Mouse (Mus musculus) stomach, embryonic 16.5 days (tissue): ENCODE results near the gene Gmip. TPM values are rescaled to one million over a fixed set of nuclear protein-coding genes. Genes with fewer than 3 reads are reported as not detected.
A peak's percentile ranks its signal among the peaks of the same experiment; 100 is the strongest.

Experiments used
- ATAC-seq: fragments of 200-750 bp; cut with Nextera tagmentation; 2 replicates; pipeline ENCODE4 v1.8.0; 2017; ENCODE audit warnings: moderate number of reproducible peaks, moderate TSS enrichment; ENCODE audit not compliant: insufficient read depth, low FRiP score
- H3K27ac ChIP-seq: fragments of 300-500 bp; sonication (generic); 2 replicates; pipeline ENCODE4 v1.5.1; 2014; ENCODE audit warnings: low read length
- H3K27me3 ChIP-seq: fragments of 300-500 bp; sonication (generic); 2 replicates; pipeline ENCODE4 v1.6.1; 2014; ENCODE audit warnings: low read length, control low read depth, mixed read lengths; ENCODE audit not compliant: control insufficient read depth, insufficient read depth
- H3K36me3 ChIP-seq: fragments of 300-500 bp; sonication (generic); 2 replicates; pipeline ENCODE4 v1.6.1; 2014; ENCODE audit warnings: low read length; ENCODE audit not compliant: control insufficient read depth, insufficient read depth
- H3K4me1 ChIP-seq: fragments of 300-500 bp; sonication (generic); 2 replicates; pipeline ENCODE4 v1.6.1; 2014; ENCODE audit warnings: low read length, control low read depth, mixed read lengths; ENCODE audit not compliant: control insufficient read depth, insufficient read depth
- H3K4me2 ChIP-seq: fragments of 300-500 bp; sonication (generic); 2 replicates; pipeline ENCODE4 v1.6.1; 2014; ENCODE audit warnings: low read depth, low read length, mixed read lengths
- H3K4me3 ChIP-seq: fragments of 300-500 bp; sonication (generic); replicated peaks from 2 replicates; pipeline ENCODE4 v1.5.1; 2014; ENCODE audit warnings: mild to moderate bottlenecking, low read length
- H3K9ac ChIP-seq: fragments of 300-500 bp; sonication (generic); 2 replicates; pipeline ENCODE4 v1.6.1; 2014; ENCODE audit warnings: low read length
- H3K9me3 ChIP-seq: fragments of 300-500 bp; sonication (generic); replicated peaks from 2 replicates; pipeline ENCODE4 v1.6.1; 2016; ENCODE audit warnings: low read length, control low read depth; ENCODE audit not compliant: control insufficient read depth
- WGBS: fragments of 180-500 bp; shearing (Covaris S2); extraction: QIAGEN DNeasy Blood & Tissue Kit; methylation state at CpG from one replicate; pipeline ENCODE4 v1.1.7; 2014; 5-methylcytosine and 5-hydroxymethylcytosine counted together
- polyA plus RNA-seq: library from polyadenylated mRNA; unstranded; fragments of >200 nt; fragmentation: Nextera tagmentation; extraction: Ambion mirVana; gene quantifications from 2 replicates; pipeline ENCODE4 v1.2.1, GENCODE M21; 2015

The Gmip gene
- polyA plus RNA-seq, 1 experiment from 2014 or later = 10.0 TPM

DNA sequence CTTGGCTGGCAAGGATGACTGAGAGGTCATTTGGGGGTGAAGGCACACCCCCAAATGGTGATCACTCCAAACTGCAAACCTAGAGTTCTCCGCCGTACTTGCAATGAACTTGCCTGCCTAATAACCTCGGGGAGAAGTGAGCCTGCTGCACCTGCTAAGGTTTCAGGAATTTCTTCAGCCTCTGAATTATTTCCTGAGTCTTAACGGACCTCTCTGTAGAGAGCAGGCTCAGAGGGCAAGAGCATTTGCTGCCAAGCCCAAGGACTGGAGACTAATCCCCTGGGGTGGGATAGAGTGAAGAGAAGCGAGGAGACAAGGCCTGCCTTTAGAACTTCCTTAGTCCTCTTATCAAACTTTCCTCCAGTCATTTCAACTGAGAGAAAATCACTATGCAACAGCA, 18.7 kb upstream of the Gmip start:
- WGBS = 63% methylated on average over 5 of the region's 5 CpGs
- no peak overlapping the region for H3K27ac ChIP-seq
- H3K36me3 ChIP-seq = no peaks in the 10 kb centered on the region
- ATAC-seq = no peak
- H3K9ac ChIP-seq = peak overlapping the region; percentile 98; the same call in 1 of the 2 replicates
- H3K27me3 ChIP-seq = no peaks in the 10 kb centered on the region
- H3K9me3 ChIP-seq = no peaks in the 10 kb centered on the region
- peak overlapping the region; percentile 71 for H3K4me2 ChIP-seq
- H3K4me3 ChIP-seq = no peak overlapping the region
- peaks cover 15% of the 10 kb centered on the region for H3K4me1 ChIP-seq

DNA sequence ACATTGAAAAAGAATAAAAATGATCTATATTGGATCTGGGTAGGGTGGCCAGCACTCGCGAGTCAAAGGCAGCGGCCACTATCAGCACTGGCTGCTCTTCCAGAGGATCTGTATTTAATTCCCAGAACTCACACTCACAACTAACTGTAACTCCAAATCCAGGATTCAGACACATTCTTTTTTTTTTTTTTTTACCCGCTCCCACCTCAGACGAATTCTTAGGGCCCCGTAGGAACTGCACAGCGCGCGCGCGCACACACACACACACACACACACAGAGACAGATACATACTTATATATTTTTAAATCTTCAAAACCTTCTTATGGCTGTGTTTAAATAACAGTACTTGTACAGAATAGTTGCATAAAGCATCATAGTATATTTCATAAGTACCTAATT, 18.1 kb upstream of the Gmip start:
- no peaks in the 10 kb centered on the region for H3K27me3 ChIP-seq
- no peak for ATAC-seq
- H3K4me1 ChIP-seq = peaks cover 15% of the 10 kb centered on the region
- H3K27ac ChIP-seq = peak overlapping the region; percentile 86
- H3K9ac ChIP-seq = peak overlapping the region; percentile 98
- 30% methylated on average over 11 of the region's 11 CpGs for WGBS
- peaks cover 2% of the 10 kb centered on the region; the same call in 1 of the 2 replicates for H3K36me3 ChIP-seq
- no peaks in the 10 kb centered on the region for H3K9me3 ChIP-seq
- H3K4me2 ChIP-seq = peak overlapping the region; percentile 71
- peak overlapping the region; percentile 99 for H3K4me3 ChIP-seq

DNA sequence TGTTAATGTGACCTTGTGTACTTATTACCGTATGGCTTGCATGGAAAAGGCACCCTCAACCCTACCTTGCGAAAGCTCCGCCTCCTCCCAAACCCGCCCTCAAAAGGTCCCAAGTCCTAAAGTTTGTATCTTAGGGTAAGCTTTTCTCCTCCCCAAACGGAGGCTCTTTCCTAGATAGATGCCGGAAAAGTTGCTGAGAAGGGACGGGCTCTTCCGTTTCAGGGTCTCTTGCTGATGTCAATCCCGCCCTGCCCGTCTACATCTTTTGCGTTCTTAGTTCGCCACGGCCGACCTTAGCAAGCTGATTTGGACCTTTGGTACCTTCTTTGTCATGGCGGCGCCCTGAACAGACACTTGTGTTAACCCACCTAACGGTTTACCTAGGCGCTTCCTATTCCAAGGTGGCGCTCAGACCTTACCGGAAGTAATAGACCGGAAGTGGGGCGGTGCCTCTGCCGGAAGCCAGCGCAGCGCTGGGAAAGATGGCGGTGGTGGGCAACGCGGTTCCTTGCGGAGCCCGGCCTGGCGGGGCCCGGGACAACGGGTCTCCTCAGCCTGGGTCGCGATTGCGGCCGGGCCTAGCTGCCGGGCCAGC, 17.6 kb upstream of the Gmip start, which contains the start of the genes Atp13a1 and Zfp866:
Gene Atp13a1 (plus strand): TSS at position 391 of the 595 bp plus-strand sequence.
Gene Zfp866 (minus strand): TSS at position 406 of the 595 bp plus-strand sequence.
- ATAC-seq = peak; percentile 94
- H3K27me3 ChIP-seq = no peaks in the 10 kb centered on the region

GRCm38 (mm10) chr8:69791415-69792068, 16.9 kb upstream of the Gmip start:
- WGBS = under 1% methylated on average over 45 of the region's 48 CpGs
- Histone ChIP-seq H3K9ac (peak overlapping the region; percentile 98), H3K4me2 (peak overlapping the region; percentile 83), H3K27ac (peak overlapping the region; percentile 68), H3K4me1 (peaks cover 15% of the 10 kb centered on the region), H3K9me3 (no peaks in the 10 kb centered on the region), H3K27me3 (no peaks in the 10 kb centered on the region), H3K4me3 (peak overlapping the region; percentile 99), H3K36me3 (peaks cover 7% of the 10 kb centered on the region)
- ATAC-seq = peak; percentile 45; the same call in 1 of the 2 replicates

More for the DNA sequence above, 17.6 kb upstream of the Gmip start, which contains the start of the genes Atp13a1 and Zfp866:
- Histone ChIP-seq H3K36me3 (peaks cover 6% of the 10 kb centered on the region; the same call in 1 of the 2 replicates), H3K4me1 (peaks cover 15% of the 10 kb centered on the region), H3K27ac (peak within 1 kb of the TSS; percentile 86), H3K4me2 (peak within 1 kb of the TSS; percentile 83), H3K9me3 (no peaks in the 10 kb centered on the region), H3K4me3 (peak within 1 kb of the TSS; percentile 99), H3K9ac (peak within 1 kb of the TSS; percentile 98)
- under 1% methylated on average over 38 of the region's 38 CpGs for WGBS

DNA sequence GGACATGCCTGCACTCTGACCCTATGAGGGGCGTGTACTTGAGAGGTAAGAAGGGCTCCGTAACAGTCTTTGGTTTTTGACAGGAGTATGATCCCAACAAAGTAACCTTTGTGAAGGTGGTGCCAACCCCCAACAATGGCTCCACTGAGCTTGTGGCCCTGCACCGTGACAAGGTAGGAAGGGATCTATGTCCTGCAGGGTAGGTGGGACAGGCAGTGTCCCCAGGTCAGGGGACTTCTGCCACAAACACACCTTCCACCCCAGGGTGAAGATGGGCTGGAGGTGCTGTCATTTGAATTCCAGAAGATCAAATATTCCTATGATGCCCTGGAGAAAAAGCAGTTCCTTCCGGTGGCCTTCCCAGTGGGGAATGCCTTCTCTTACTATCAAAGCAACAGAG, 14.8 kb upstream of the Gmip start:
- Histone ChIP-seq H3K27ac (no peak overlapping the region), H3K27me3 (no peaks in the 10 kb centered on the region), H3K9ac (no peak overlapping the region), H3K4me2 (no peak overlapping the region), H3K4me1 (peaks cover 15% of the 10 kb centered on the region), H3K9me3 (no peaks in the 10 kb centered on the region), H3K4me3 (no peak overlapping the region), H3K36me3 (peaks cover 21% of the 10 kb centered on the region)
- 81% methylated on average over 4 of the region's 4 CpGs for WGBS
- no peak for ATAC-seq

DNA sequence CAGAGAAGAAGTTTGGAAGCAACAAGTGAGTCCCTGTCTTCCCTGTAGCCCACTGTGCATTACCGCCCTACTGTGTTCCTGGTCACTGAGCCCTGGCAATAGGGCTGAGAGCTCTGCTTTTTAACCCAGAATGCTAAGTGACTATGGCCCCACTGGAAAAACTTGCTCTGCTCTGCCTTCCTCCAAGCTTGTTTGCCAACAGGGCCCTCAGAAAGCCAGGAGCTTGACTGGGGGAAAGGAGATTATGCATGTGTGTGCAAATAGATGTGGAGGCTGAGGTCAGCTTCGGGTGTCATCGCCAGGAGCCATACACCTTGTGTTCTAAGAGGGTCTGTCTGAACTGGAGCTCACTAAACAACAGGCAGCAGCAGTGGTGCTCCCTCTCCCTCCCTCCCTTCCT, 14.4 kb upstream of the Gmip start:
- H3K36me3 ChIP-seq = peaks cover 22% of the 10 kb centered on the region
- no peaks in the 10 kb centered on the region for H3K27me3 ChIP-seq

GRCm38 (mm10) chr8:69794901-69795300, 13.6 kb upstream of the Gmip start:
- no peak overlapping the region for H3K27ac ChIP-seq
- 96% methylated on average over 6 of the region's 6 CpGs for WGBS
- peaks cover 30% of the 10 kb centered on the region for H3K36me3 ChIP-seq
- H3K4me2 ChIP-seq = no peak overlapping the region
- H3K4me1 ChIP-seq = peaks cover 15% of the 10 kb centered on the region
- ATAC-seq = no peak
- no peak overlapping the region for H3K9ac ChIP-seq
- H3K9me3 ChIP-seq = no peaks in the 10 kb centered on the region
- no peak overlapping the region for H3K4me3 ChIP-seq
- H3K27me3 ChIP-seq = no peaks in the 10 kb centered on the region

More for the DNA sequence above, 14.4 kb upstream of the Gmip start:
- Histone ChIP-seq H3K9me3 (no peaks in the 10 kb centered on the region), H3K9ac (no peak overlapping the region), H3K27ac (no peak overlapping the region), H3K4me3 (no peak overlapping the region), H3K4me1 (peaks cover 15% of the 10 kb centered on the region), H3K4me2 (no peak overlapping the region)
- 86% methylated on average over 3 of the region's 3 CpGs for WGBS
- no peak for ATAC-seq

DNA sequence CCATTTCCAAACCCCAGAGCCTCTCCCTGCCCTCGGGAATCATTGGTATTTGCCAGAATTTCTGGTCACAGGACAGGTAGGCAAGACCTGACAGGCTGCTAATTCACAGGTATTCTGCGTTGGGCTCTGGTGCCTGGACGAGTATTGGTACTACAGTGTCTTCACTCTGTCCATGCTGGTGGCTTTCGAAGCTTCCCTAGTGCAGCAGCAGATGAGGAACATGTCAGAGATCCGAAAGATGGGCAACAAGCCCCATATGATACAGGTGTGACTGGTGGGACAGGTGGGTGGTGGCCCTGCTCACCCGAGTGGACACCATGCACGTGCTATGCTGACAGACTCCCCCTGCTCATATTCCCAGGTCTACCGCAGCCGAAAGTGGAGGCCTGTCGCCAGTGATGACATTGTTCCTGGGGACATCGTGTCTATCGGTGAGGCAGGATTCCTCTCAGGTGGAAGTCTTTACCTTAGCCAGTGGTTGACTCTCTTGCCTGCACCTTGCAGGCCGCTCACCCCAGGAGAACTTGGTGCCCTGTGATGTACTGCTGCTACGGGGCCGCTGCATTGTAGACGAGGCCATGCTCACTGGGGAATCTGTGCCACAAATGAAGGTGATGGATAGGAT, 11.6 kb upstream of the Gmip start:
- no peak overlapping the region for H3K27ac ChIP-seq
- no peak for ATAC-seq

DNA sequence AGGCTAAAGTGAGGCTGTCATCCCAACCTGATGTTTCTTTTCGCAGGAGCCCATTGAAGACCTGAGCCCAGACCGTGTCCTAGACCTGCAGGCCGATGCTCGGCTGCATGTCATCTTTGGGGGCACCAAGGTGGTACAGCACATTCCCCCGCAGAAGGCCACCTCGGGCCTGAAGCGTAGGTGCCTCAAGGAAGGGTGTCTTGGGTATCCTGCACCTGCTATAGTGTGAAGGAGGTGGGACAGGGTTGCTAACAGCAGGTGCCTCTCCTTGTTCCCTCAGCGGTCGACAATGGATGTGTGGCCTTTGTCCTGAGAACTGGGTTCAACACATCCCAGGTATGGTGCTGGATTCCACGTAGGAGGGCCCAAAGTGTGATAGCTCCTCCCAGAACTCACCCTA, 10.8 kb upstream of the Gmip start:
- Histone ChIP-seq H3K4me2 (no peak overlapping the region), H3K27me3 (no peaks in the 10 kb centered on the region), H3K9ac (no peak overlapping the region), H3K36me3 (peaks cover 53% of the 10 kb centered on the region), H3K4me3 (no peak overlapping the region), H3K4me1 (peaks cover 4% of the 10 kb centered on the region), H3K27ac (no peak overlapping the region), H3K9me3 (no peaks in the 10 kb centered on the region)
- ATAC-seq = no peak
- WGBS = 91% methylated on average over 10 of the region's 10 CpGs

More for the DNA sequence above, 11.6 kb upstream of the Gmip start:
- Histone ChIP-seq H3K27me3 (no peaks in the 10 kb centered on the region), H3K4me1 (peaks cover 12% of the 10 kb centered on the region), H3K4me3 (no peak overlapping the region), H3K9ac (no peak overlapping the region), H3K9me3 (no peaks in the 10 kb centered on the region), H3K36me3 (peaks cover 46% of the 10 kb centered on the region), H3K4me2 (no peak overlapping the region)
- 94% methylated on average over 16 of the region's 16 CpGs for WGBS
